Mouse (Mus musculus) left cerebral cortex, adult 11 months (tissue): ENCODE results near the gene Fhod1.
A peak's percentile ranks its signal among the peaks of the same experiment; 100 is the strongest.

ENCODE experiments used
- DNase-seq: peaks from one replicate; pipeline ENCODE4 v3.0.0; 2022; ENCODE audit warnings: low spot score

Fhod1 gene

GRCm38 (mm10) chr8:105317941-105318340, 29.8 kb downstream of the Fhod1 start:
- no peak for DNase-seq

DNA sequence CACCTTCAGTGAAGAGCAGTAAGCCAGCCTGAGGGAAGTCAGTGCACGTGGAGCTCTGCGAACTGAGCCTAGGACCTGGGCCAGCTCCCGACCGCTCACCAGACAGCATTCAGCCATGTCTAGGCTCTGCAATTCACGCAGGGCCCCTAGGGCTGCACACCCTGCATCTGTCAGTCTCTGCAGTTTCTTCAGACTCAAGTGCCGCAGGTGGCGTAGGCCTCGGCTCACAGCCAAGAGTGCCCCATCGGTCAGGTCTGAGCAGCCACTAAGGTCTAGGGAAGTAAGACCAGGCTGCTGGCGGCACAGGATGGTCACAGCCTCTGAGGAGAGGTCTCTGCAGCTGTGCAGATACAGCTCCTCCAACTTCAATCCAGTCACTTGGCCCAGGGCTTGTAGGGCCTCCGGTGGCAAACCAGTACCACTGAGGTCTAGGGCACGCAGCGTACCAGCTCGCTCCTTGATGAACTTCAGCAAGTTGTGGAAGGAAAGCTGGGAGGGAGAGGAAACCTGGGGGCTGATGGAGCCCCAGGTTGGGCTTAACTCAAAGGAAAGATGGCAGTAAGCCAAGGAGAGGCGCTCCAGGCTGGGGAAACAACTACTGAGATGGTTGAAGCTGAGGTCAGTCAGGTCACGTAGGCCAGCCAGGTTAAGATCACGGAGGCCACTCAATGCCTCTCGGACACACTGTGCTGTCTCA, 32.5 kb downstream of the Fhod1 start:
- no peak for DNase-seq

DNA sequence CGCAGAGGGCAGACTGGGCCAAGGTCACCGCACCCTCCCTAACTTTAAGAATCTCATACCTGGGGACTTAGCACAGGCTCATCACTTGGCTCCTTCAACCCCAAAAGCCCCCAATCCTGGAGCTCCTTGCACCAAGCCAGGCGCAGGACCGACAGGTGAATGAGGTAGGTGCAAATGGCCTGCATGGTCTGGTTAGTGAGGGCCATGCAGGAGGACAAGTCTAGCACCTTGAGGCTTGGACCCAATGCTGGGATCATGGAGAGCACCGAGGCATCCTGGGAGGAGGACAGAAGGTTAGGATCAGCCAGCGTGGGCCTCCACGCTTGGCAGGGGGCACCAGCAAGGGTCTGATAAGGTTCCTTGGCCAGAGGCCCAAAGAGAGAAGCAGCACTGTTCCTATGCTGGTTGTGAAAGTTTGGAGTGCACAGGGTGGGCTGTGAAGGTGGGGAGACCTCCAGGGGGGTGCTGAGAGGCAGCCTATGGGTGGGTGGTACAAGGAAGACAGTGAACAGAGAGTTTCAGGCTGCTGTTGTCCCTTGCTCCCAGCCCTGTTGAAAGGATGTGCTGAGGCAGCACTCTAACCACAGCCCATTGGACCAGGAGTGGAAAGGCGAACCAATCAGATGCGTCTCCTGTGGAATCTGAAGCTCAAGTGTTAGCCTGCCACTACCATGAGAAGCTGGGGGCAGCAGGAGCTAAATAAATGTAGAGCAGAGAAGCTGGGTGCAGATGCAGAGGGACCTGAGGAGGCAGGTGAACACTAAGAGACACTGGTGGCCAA, 33.9 kb downstream of the Fhod1 start:
- DNase-seq, result no peak

DNA sequence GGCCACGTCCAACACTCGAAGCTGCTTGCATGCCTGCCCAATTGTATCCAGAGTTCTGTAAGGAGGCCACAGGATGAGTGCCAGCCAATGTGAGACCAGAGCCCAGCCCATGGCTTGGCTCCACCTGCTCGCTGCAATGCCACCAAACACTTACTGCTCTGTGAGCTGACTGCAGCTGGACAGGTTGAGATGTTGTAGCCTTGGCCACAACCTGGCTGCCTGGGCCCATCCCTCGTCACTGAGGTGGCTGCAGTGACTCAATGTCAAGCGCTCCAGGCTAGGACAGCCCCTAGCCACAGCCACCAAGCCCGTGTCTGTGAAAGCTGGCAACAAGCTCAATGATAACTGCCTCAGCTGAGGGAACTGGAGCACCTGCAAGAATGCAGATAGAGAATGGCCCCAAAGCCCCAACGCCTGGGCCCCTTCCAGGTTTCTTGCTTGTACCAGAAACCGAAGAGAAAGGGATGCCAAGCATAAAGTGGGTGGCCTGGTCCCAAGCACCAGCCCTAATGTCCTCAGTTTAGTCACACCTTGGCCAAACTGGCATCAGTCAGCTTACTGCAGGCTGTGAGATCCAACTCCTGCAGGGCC, 34.8 kb downstream of the Fhod1 start:
- DNase-seq, result no peak

DNA sequence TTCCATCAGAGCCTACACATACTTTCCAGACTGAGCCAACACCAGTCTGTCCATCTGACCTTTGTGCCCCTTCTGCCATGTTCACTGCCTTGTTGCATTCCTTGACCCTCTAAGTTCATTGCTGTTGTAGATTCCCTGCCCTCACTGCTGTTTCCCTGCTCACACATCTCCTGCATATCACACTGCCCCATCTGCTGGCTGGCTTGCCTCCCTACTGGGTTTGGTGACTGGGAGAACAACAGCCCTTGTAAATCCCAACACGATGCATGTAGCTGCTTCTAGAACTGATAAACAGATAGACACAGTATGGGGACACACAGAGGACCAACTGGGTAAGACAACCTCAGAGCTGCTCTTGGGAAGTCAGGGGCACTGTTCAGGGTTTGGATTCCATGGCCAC, 36.0 kb downstream of the Fhod1 start:
- no peak for DNase-seq

DNA sequence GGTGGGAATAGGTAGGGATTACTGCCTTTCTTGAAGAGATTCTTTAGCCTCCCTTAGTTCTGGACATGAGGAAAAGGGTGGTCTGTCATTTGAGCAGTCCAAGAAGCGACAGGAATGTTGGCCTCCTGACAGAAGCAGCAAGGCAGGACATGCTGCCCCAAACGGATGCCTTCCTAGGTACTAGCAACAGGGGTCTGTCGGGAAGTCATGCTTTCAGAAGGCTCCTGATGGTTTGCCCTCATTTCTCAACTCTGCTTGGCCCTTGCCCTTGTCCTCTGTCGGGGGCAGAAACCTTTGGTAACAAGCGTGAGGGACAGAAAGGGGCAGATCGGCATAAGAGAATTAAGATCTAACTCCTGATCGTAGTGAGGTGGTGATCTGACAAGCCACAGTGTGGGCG, 37.6 kb downstream of the Fhod1 start:
- DNase-seq, result no peak

GRCm38 (mm10) chr8:105309142-105309847, 38.5 kb downstream of the Fhod1 start:
- DNase-seq, result no peak

DNA sequence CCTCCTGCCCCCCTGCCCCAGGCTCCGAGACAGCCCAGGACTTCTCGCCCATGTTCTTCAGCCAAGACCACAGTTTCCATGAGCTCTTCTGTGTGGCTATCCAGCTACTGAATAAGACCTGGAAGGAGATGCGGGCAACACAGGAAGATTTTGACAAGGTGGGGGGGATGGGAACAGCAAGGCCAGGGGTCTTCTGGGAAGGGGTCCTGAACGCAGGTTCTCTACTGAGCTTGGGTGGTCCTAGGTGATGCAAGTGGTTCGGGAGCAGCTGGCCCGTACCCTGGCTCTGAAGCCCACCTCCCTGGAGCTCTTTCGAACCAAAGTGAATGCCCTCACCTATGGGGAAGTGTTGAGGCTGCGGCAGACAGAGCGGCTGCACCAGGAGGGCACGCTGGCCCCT, 39.3 kb downstream of the Fhod1 start:
- no peak for DNase-seq

DNA sequence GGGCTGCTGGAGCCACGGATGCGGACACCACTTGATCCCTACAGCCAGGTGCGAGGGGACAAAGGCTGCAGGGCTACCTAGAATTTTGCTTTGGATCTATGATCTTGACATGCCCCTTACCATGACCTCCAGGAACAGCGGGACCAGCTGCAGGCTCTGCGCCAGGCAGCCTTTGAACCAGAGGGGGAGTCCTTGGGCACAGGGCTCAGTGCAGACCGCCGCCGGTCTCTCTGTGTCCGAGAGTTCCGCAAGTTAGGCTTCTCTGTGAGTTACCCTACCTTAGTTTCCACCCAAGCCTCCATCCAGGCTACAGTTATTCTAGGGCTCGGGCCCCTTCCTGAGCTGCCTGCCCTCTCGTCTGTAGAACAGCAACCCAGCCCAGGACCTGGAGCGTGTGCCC, 40.1 kb downstream of the Fhod1 start:
- no peak for DNase-seq

GRCm38 (mm10) chr8:105306146-105306691, 41.5 kb downstream of the Fhod1 start:
- no peak for DNase-seq

GRCm38 (mm10) chr8:105305211-105306145, 42.3 kb downstream of the Fhod1 start, which contains the start of gene Elmo3:
Elmo3 (plus strand) TSS chr8:105305601.
- no peak for DNase-seq

GRCm38 (mm10) chr8:105304325-105305210, 43.2 kb downstream of the Fhod1 start:
- DNase-seq, result no peak

- DNase-seq, result no peak
These were observed 43.9 kb downstream of the Fhod1 start for GRCm38 (mm10) chr8:105303874-105304273.

DNA sequence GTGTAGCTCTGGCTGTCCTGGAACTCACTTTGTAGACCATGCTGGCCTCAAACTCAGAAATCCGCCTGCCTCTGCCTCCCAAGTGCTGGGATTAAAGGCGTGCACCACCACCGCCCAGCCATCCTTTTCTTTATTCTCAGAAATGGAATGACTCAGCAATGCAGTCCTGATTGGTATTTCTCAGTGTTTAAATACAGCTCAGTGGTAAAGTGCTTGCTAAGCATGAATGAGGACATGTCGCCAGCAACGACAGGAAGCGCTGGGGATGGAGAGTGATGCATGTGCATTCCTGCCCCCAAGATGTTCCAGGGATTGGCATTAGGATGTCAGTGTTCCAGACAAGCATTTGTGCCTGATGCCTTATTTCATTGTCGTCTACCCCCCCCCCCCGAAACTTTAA, 44.4 kb downstream of the Fhod1 start:
- DNase-seq, result no peak

DNA sequence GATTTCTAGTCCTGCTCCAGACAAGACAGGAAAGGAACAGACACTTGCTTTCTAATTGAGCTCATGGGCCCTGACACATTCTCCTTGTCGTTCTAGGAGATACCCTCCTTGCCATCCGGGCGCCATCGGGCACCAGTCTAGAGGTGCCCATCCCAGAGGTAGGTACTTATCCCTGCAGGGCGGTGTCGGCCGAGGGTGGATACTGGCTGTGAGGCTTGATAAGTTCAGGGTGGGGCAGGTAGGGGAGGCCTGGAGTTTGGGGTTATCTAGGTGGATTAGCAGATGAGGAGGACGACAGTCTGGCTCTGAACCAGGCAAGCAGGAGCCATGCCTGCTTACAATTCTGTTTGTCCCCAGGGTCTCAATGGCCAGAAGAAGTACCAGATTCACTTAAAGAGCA, 47.8 kb downstream of the Fhod1 start:
- DNase-seq, result no peak

- no peak for DNase-seq
These were observed 49.2 kb downstream of the Fhod1 start for GRCm38 (mm10) chr8:105298351-105299252.

DNA sequence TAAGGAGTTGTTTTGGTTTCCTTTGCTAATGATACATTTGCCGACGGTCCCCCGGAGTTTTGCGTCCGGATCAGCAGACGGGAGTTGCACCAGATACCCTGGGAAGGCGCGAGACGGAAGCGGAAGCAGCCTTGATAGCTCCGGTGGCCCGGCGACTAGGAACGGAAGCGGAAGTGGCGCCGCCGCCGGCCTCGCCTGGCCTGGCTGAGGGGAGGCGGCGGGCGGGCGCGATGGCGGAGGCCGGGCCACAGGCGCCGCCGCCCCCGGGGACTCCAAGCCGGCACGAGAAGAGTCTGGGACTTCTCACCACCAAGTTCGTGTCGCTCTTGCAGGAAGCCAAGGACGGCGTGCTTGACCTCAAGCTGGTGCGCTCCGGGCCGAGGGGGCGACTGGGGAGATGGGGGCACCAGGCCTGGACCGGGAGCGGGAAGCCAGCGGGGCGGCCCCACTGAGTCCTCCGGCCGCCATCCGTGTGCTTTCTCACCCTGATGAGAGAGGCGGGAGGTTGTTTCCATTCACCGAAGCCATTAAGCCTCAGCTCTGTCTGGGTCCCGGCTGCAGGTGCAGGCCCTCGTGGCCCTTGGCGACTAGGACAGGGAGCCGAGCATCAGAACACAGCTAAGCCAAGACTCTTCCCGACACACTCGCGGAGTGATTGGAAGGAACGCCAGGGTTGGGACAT, 50.1 kb downstream of the Fhod1 start, which contains the start of gene E2f4:
E2f4 (plus strand) TSS at position 153 of the 682 bp plus-strand sequence.
- DNase-seq, result peak; percentile 82

DNA sequence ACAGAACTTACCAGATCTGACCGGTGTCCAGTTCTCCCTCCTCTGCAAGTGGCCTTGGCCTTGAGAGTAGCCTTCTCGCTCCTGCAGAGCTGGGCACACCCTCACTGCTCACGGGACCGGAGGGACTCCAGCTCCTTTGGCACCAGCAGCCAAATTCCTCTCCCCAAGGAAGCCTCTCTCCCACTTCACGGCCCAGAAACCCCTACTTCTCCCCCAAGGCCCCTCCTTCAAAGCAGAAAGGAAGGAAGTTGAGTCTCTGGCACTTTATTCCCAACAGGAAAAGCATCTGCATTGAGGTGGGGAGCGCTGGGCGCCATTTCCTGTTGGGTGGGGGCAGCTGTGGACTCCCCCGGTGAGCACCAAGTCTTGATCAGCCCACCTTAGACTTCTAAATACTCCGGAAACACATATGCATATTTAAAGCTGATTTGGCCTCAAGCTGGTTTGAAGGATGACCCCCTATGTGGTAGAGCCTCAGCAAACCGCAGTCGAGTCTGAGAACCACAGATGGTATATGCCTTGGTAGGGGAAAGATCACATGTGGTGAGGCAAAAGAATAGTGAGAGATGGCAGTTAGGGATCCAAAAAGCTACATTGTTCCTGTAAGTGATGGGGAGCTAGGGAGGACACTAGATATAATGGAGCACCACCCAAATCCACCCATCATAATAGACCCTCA, 51.7 kb downstream of the Fhod1 start, which contains the start of gene Exoc3l:
Exoc3l (minus strand) TSS at position 207 of the 679 bp plus-strand sequence.
- no peak for DNase-seq
